Mouse (Mus musculus) gastrocnemius, postnatal 10 days (tissue): ENCODE results near the gene Exosc8. TPM values are rescaled to one million over a fixed set of nuclear protein-coding genes. Genes with fewer than 3 reads are reported as not detected.
"Not testable (repeated sequence)": the region's sequence is repeated elsewhere in the genome, so short reads cannot be mapped to it uniquely, and the experiment has no call there.

Source experiments
- DNase-seq: peaks from one replicate; pipeline ENCODE4 v3.0.0; 2021; ENCODE audit warnings: mixed read lengths
- long read RNA-seq, 2 experiments: library from polyadenylated mRNA; stranded (forward); transcript quantifications; one replicate each; pipeline ENCODE4 v2.0.0; 2021
- total RNA-seq, 2 experiments: library from RNA; stranded (reverse); gene quantifications; 2 replicates each; pipeline ENCODE4 v1.2.3; 2021

Exosc8 gene
- 10 to 100 TPM; 13.9 to 23.7 TPM for total RNA-seq
- long read RNA-seq, experiment 1, transcript Exosc8-201 (11 exons, 1,300 nt): major isoform, 7 of 14 reads
- long read RNA-seq, experiment 1, partial matches to known transcripts: 2 of 14 reads
- long read RNA-seq, experiment 1, other reads (novel, unspliced or antisense): 4 of 14 reads
- long read RNA-seq, experiment 2, transcript Exosc8-201 (11 exons, 1,300 nt): major isoform, 5 of 8 reads
- long read RNA-seq, experiment 2, partial matches to known transcripts: 0 of 8 reads
- long read RNA-seq, experiment 2, other reads (novel, unspliced or antisense): 3 of 8 reads

DNA sequence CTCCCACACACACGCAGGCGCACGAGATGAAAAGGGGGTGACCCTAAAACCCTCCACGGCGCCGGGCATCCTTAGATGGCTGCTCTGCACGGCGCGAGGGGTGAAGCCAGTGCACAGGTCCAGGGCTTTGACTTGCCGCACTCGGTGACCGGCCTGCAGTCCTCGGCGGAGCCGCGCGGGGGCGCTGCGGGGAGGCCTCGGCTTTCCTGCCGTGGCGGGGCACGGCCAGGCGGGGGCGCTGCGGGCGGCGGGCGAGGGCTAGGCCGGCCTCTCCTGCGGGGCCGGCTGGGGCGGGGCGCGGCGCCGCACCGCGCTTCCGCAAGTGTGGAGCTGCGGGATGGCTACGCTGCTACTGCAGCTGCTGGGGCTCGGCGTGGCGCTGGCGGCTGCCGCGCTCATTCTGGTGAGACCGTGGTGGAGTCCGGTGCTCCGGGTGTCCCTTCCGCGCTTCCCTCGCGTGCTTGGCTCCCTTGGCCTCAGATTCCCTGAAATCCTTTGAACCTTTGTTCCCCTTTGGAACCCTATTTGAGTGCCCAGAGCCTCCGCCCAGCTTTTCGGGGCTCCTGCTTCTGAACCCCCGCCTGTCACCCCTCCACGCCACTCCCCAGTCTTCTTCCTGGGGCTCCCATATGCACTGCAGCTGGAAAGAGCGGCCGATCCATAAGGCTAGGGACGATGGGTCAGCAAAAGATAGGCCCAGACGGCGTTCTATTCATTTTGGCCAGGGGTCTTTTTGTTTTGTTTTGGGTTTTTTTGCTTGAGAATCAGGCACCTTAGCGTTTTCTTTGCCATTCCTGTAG is at the start of gene Exosc8, which contains the start of gene Alg5:
Exosc8 (minus strand) TSS at position 147 of the 800 bp plus-strand sequence.
Alg5 (plus strand) TSS at position 293 of the 800 bp plus-strand sequence.
- DNase-seq: peak; percentile 96

DNA sequence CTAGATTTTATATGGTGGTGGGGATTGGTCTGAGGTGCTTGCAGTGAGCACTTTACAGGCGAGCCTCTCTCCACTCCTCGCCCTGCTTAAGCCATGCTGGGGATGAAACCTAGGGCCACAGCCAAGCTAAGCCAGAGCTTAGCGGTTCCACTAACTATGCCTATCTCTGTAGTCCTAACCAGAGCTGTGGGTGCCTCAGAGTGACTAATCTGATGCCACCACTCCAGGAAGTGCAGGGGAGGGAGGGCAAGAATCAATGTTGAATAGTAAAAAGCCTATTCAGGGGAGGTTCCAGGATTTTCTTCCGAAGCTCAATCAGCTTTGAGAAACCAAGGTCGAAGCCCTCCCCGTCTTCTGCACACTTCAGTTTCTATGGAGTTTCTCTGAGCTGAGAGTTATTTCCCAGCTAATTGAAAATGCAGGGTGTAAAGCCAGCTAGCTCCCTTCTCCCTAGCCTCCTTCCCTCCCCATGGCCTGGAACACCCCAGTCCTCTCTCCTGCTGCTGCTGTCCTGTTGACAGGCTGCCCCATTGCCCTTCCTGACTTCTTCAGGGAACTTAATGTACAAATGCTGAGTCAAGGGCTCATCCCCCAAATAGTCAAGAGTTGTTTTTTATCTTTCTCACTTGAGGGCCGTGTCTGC is 40.9 kb upstream of the Exosc8 start:
- DNase-seq: no peak

DNA sequence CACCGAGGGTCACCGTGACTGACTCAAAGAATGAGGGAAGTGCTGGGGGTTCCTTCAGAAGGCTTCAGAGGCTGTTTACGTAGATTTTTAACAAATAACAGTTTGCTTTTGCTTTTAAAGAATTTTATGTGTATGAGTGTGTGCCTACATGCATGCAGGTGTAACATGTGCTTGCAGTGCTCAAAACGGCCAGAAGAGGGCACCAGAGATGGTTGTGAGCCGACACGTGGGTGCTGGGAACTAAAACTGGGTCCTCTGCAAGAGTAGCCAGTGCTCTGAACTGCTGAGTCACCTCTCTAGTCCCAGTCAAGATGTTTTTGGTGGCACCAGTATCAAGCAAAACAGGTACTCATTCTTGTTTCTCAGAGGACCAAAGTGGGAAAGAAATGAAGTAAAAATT is 38.4 kb upstream of the Exosc8 start:
- DNase-seq: no peak

DNA sequence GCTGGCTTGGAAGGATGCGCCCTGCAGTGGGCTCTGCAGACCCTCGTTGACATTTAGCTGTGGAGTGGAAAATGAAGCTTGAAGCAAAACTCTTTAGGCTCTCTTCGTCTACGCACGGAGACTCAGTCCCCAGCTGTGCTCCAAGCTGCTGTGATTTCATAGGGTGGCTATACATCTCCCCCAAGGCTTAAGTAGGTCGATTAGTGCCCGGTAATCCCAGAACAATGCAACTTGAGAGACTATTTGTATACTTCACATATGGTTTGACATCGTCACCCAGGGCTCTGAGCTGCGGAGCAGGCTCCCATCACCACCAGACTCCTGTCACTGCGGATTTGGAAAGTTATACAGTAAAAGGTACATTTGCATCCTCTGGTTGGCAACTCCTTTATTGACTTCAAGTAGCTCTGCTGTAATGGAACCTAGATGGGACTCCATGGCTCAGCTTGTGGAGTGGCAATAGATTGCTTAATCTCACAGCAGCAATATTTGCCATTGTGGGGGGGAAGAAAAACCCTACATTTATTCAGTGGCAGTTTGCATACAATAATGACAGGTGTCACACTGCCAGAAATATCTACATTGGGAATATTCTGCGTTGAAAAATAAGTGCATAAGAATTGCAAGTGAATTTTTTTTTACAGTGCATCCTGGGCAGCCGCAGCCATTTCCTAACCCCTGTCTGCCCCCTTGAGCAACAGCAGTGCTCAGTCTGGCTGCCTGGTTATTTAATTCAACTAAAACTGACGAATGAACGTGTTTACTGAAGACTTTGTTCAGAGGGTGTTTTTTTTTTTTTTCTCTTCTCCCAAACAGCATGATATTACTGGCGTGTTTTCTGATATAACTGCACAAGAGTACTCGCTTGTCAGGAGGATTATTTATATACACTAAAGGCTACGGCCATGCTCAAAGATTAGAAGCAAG is 34.4 kb upstream of the Exosc8 start:
- no peak for DNase-seq

DNA sequence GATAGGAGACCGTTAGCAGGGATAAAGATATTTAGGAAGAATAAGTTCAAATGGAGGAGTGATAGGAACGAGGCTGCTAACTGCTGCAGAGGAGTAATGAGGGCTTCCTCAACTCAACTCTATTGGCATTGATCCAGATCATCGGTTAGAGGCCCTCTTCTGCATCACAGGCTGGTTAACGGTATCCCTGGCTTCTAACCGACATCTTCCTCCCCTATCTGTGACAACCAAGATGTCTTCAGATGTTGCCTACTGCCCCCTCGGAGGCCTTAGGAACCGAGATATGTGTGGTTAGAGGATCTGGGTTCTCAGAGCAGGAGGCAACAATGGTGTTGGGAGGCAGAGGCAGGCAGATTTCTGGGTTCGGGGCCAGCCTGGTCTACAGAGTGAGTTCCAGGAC is 33.4 kb upstream of the Exosc8 start:
- no peak for DNase-seq

DNA sequence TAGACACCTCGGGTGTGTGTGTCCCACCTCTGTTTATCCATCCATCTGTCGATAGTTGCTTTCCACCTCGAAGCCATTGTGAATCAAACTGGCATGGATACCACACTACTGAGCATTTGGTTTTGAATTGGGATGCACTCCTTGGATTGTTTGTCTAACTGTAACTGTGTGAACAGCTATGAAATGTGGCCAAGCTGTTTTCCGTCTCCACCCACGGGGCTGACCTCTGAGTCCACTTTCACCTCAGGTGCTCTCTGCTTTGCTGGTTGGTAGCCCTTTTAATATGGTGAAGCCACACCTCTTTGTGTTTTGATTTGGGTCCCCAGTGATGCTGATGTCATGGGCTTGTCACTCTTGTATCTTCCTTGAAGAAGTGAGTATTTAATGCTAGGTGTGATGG is 31.6 kb upstream of the Exosc8 start:
- no peak for DNase-seq

DNA sequence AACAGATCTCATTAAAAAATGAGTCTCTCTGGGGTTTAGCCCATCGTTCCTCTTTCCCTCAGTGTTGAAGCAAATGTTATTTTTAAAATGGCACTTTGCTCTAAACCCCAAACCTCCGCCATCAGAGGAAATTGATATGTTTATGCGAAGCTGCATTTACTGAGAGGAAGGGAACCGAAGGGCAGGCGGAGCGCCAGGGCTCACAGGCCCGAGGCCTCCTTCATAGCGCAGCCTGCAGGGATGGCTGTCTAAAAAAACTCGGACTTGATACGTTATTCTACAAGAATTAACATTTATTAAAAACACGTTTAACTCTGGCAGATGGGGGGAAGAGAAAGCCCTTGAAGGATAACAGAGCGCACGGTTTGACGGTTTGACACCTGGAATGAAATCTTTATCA is 30.8 kb upstream of the Exosc8 start:
- no peak for DNase-seq

DNA sequence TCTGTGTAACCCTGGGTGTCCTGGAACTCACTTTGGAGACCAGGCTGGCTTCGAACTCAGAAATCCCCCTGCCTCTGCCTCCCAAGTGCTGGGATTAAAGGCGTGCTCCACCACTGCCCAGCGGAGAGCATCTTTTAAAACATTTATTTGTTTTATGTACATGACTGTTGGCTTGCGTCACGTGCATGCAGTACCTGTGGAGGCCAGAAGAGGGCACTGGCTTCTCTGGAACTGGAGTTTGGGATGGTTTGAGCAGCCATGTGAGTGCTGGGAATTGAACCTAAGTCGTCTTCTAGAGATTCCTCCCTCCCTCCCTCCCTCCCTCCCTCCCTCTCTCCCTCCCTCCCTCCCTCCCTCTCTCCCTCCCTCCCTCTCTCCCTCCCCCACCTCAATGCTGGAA is 30.3 kb upstream of the Exosc8 start:
- DNase-seq: not testable (repeated sequence)

DNA sequence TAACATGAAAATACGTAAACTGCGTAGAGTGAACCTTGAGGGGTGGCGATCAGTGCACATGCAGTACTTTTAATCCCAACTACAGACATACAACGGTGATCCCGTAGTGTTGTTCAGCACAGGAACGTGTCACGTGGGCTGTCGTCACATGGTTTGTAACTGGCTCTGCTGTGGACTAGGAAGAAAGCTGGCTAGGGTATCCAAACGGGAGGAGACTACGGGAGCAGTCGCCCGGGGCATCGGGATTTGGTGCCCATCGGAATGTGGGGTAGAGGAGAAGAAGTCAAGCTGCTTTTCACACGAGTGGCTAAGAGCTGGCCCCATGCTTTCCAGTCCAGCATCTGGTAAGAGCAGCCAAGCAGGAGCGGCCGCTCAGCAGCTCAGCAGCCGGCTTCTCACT is 29.2 kb upstream of the Exosc8 start:
- DNase-seq: peak; percentile 16

DNA sequence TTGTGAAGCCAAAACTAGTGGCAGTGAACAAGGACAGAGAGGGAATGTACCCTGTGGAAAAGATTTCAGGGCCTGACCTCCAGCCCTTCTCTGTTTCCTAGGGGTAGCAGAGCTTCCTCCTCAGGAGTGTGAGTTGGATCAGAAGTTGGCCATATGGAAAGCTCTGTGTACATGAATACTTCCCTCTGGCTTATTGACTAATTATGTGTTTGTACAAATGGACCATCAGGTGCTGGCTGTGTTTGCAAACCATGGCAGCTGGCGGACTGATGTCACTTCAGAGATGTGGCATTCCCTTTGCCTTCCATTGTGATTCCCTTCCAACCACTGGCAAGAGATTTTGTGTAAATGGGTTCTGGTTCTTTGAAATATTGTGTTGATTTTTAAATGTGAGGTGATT is 26.1 kb upstream of the Exosc8 start:
- no peak for DNase-seq

DNA sequence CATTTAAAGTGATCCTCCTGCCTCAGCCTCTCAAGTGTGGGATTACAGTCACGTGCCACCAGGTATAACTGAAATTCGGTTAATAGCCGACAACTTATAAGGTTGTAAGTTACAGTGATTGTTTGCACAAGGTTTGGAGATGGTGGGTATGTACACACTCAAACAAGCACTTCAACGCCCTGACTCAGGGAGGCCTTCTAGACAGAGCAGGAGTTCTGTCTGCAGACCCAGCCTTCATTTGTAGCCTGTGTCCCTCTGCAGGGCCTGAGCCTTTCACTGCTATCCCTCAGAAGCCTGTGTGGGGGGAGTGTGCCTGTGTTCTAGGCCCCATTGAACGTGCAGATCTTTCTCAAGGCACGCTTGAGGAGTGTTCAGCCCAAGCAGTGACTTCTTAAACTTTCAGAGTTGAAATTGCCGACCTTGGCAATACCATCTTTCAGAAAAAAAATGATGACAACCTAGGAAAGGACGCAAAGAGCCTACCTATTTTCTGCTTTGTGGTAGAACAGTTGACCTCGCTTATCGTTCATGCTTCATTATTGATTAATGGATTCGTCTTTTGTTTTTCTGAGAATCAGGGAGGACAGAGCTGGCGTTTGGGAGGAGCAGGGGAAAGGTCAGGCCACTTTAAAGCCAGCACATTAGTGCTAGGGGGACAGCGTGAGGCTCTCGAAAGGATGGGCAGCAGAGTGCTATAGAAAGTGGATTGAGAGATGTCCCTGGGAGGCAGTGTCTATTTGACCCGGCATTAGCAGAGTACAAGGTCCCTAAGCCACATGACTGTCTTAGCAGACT is 25.3 kb upstream of the Exosc8 start:
- DNase-seq: no peak

DNA sequence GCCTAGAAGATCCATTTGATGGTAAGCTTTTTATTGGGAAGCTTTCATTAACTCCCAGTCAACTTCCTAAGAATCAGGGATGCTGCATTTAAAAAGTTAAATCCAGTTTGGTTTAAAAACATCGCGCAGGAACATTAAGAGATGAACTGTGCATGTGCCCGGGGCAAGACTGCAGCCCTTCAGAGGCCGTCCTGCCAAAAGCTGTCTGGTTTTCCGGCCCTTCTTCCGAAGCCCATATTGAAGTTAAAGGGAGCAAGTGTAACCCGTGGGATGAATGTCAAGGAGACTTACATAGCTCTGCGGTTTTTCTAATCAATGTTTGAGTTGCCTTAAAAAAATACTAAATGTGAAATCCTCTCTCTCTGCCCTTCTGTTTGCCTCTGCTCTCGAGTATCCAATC is 24.0 kb upstream of the Exosc8 start:
- DNase-seq: no peak

DNA sequence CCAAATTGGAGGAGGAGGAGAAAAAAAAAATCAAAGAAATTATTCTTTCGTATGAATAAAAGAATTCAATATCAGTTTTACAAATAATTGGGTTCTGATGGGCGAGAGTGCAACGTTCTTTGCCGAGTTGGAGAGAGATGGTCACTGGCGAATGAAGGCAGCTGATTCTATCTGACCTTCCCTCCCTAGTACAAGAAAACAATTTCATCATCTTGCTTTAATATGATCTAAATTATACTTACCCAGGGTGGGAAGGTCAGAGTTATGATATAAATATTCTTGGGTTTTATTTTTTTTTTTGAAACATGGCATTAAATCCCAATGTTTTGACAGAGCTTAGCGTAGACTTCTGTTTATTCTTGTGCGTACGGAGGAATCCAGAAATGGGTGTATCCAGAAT is 22.3 kb upstream of the Exosc8 start:
- DNase-seq: no peak

DNA sequence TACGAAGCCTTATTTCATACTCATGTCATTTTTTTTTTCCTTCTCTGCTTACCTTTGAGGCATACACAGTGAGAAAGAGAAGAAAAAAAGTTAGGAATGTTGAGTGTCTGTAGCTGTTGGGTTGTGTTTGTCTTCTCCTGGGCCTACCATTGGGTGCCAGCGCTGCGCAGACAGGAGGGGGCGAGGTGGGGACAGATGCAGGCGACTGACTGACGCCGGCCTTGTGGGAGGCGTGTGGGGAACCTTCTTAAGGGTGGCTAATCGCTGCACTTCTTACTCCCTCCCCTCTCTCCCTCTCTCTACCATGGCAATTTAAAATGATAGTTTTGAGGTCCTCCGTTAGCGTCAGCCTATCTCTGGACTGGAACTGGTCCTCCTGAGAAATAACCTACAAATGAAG is 20.9 kb upstream of the Exosc8 start:
- no peak for DNase-seq

DNA sequence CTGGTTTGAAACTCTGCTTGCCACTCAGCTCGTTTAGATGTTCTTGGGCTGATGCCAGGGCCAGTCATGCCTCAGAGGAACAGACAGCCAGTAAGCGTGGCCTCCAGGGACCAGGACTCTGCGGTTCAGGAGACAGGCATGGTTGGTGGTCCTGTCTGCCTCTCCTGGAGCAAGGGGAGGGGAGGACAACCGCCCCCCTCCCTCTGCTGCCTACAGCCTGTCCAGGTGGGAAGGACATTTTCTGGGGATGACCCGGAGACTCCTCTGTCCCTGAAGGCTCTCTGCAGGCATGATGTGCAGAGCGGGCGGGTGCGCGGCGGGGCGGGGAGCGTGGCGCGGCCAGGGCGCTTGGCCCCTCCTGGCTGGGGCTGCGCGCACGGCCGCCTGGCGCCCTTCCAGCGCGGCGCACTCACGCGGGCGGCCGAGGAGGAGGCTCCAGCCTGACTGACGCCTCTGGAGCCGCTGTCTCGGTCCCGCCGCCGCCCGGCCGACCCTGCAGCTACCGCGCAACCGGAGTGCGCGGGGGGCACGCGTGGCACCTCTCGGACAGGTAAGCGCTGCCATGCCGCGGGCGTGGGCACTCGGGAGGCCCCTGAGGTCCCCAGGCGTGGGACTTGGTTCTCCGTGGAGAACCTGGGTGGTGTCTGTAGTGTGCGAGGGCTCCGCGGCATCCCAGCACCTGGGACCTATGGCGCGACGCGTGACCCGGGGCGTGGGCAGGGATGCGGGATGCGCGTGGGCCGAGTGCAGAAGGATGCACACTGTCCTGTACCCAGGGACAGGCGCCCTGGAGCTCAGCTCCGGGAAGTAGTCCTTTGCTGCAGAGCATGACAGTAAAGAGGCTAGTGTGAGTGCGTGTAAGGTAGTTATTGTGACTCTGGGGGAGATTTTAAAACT is 20.2 kb upstream of the Exosc8 start, which contains the start of gene Smad9:
Smad9 (plus strand) TSS at position 438 of the 897 bp plus-strand sequence.
- DNase-seq: peak; percentile 60

DNA sequence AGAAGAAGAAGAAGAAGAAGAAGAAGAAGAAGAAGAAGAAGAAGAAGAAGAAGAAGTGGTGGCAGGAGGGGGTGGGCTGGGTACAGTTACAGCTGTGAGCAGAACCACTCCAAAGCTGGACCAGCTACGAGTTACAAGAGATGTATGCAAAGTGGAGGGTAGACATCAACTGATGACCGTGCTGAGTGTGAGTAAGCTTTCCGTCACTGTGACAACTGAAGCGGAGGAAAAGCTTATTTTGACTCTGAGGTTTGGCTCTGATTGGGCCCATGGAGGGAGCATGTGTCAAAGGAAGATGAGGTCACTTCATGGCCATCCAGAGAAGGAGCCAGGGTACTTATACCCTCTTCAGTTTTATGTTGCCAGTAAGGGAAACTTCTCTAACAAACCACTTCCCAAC is 18.2 kb upstream of the Exosc8 start:
- no peak for DNase-seq

DNA sequence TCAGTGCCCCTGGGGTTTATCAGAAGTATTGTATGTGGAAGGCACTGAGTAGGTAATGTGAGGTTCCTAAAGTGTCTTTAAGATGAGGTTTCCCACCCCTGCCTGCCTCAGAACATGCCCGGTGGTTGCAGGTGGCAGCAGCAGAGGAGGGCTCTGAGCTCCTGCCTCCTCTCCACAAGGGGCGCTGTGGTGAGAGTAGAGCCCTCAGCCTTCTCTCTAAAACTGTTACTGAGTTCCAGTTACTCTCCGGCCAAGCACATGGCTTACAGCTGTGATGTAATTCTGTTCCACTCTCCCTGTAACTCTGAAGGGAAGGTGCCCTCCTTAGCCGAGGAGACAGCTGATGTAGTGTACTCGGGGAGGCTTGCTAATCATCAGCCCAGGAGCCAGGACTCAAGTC is 10.6 kb upstream of the Exosc8 start:
- peak; percentile 17 for DNase-seq

DNA sequence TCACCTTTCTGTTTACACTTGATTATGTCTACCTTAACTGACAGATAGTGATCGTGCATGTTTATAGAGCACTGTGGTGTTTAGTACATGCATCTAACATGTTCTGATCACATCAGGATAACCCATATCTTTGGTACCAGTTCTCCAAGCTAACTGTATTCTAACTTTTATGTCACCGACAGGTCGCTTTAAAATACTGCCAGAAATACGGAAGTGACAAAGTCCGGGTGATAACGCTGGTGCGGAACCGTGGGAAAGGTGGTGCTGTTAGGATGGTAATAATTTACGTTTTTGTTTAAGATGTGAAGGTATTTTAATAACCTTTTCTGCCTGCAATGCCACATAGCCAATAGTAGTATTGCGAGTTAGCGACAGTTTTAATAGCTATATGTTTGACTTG is 6.8 kb upstream of the Exosc8 start:
- DNase-seq: no peak

DNA sequence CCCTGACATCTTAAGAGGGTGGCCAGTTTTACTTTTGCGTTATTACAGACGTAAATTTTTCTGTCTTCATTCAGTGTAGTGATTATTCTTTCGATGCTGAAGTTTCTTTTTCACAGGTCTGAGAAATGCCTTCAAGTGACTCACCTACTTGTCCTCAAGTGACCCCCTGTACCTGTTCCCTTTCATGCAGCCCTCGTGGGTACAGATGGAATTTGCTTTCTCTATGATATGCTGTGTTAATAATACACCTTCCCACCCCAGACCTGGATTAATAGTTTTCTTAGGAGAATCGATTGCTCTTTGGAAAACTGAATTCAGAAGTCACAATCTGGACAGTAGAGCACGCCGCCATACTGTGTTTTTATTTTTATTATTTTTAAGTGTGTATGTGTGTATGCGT is 2.1 kb upstream of the Exosc8 start:
- no peak for DNase-seq
